Mouse (Mus musculus): ENCODE data around the gene Ablim2. TPM values are rescaled to one million over a fixed set of nuclear protein-coding genes. Genes with fewer than 3 reads are reported as not detected.
A peak's percentile ranks its signal among the peaks of the same experiment; 100 is the strongest.

Ablim2 gene
- polyA plus RNA-seq, 2 experiments, result 0.16 TPM; not detected in 1

DNA sequence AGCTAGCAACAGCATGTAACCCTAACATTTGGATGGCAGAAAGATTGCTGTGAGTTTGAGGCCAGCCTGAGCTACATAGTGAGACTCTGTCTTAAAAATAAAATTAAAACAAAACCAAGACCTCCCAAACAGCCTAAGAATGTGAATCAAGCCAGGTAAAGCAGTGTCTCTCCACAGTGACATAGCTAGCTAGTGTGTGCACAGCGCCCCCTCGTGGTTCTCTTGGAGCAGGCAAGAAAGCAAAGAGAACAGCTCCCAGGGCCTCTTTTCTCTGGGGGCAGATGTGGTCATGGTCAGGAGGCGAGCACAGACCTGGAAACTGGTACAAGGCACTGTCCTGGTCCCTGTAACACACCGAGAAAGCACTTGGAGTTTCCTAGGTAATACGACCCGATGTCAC lies 100.4 kb downstream of the Ablim2 start:
- Histone ChIP-seq H3K4me3 (ENCODE audit: insufficient read depth in 1 of 2, low read depth in 2 of 2, low read length in 2 of 2) (no peak overlapping the region), H3K36me3 (replicated peaks; ENCODE audit: control insufficient read depth, insufficient read depth, low read depth) (no peaks in the 10 kb centered on the region), H3K4me1 (replicated peaks; ENCODE audit: control insufficient read depth in 2 of 2, insufficient read depth in 2 of 2, low read length in 1 of 2) (no peaks in the 10 kb centered on the region), H3K27ac (no peak overlapping the region), H3K9me3 (ENCODE audit: control insufficient read depth, low read length) (no peaks in the 10 kb centered on the region), H3K27me3 (ENCODE audit: control insufficient read depth, insufficient read depth, low read length) (no peaks in the 10 kb centered on the region), H3K4me2 (ENCODE audit: low read depth) (no peak overlapping the region), H3K9ac (replicated peaks) (no peak overlapping the region)
- DNase-seq (ENCODE audit: low read depth in 3 of 3, low spot score in 3 of 3) (peak in 2 of 3 experiments; percentile 23 to 24), ATAC-seq (ENCODE audit: insufficient read depth) (no peak)
- 18% methylated on average over 6 of the region's 6 CpGs for WGBS (ENCODE audit: insufficient replicate concordance)
- TF ChIP-seq EP300 (IDR thresholded peaks at IDR 0.05; ENCODE audit: low read depth) (no peak), CTCF (IDR thresholded peaks at IDR 0.05; ENCODE audit: low read depth) (peak; percentile 85)

DNA sequence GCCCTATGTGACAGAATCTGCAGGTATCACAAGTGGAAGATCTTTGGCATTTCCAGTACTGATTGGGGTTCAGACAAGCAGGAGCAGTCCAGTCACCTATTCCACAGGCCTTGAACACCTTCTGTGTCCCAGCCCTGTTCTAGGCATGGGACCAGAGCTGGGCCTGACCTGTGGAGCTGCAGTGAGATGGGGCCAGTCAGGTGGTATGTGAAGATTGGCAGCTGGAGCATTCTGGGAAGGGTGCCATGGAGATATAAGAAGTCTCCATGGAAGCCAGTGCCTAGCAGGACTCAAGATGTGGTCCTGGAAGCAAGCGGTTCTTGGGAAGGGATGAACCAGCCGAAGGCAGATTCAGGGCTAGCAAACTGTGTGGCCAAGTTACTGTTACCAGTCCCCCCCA lies 103.8 kb downstream of the Ablim2 start:
- TF ChIP-seq CTCF (IDR thresholded peaks at IDR 0.05; ENCODE audit: low read depth), result no peak
- TF ChIP-seq EP300 (IDR thresholded peaks at IDR 0.05; ENCODE audit: low read depth), result no peak
- H3K36me3 ChIP-seq (replicated peaks; ENCODE audit: control insufficient read depth, insufficient read depth, low read depth), result no peaks in the 10 kb centered on the region
- H3K27me3 ChIP-seq (ENCODE audit: control insufficient read depth, insufficient read depth, low read length), result no peaks in the 10 kb centered on the region
- ATAC-seq (ENCODE audit: insufficient read depth), result no peak
- DNase-seq (ENCODE audit: low read depth in 3 of 3, low spot score in 3 of 3), result no peak
- H3K4me3 ChIP-seq (ENCODE audit: insufficient read depth in 1 of 2, low read depth in 2 of 2, low read length in 2 of 2), result no peak overlapping the region
- 75% methylated on average over 2 of the region's 2 CpGs for WGBS (ENCODE audit: insufficient replicate concordance)
- no peaks in the 10 kb centered on the region for H3K4me1 ChIP-seq (replicated peaks; ENCODE audit: control insufficient read depth in 2 of 2, insufficient read depth in 2 of 2, low read length in 1 of 2)
- no peaks in the 10 kb centered on the region for H3K9me3 ChIP-seq (ENCODE audit: control insufficient read depth, low read length)
- H3K9ac ChIP-seq (replicated peaks), result no peak overlapping the region
- H3K4me2 ChIP-seq (ENCODE audit: low read depth), result no peak overlapping the region
- no peak overlapping the region for H3K27ac ChIP-seq

DNA sequence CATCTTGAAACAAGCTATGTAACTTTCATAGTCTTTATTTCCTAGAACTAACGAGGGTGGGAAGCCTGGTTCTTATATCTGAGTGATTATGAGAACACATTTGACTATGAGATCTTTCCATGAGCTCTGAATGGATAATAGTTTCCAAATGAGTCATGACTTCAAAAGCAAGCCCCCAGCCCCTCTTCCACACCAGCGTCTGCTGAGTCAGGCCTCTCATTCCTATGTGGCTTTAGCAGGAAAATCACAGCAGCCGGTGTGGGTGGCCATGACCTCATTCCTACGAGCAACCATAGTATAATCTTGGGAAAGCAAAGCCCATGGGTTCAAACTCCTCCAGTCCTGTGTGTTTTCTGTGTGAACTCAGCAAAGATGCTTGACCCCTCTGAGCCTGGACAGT lies 112.3 kb downstream of the Ablim2 start:
- Histone ChIP-seq H3K4me2 (ENCODE audit: low read depth) (no peak overlapping the region), H3K4me3 (ENCODE audit: insufficient read depth in 1 of 2, low read depth in 2 of 2, low read length in 2 of 2) (no peak overlapping the region), H3K27ac (no peak overlapping the region), H3K36me3 (replicated peaks; ENCODE audit: control insufficient read depth, insufficient read depth, low read depth) (no peaks in the 10 kb centered on the region), H3K9ac (replicated peaks) (no peak overlapping the region), H3K27me3 (ENCODE audit: control insufficient read depth, insufficient read depth, low read length) (no peaks in the 10 kb centered on the region), H3K4me1 (replicated peaks; ENCODE audit: control insufficient read depth in 2 of 2, insufficient read depth in 2 of 2, low read length in 1 of 2) (no peaks in the 10 kb centered on the region), H3K9me3 (ENCODE audit: control insufficient read depth, low read length) (no peaks in the 10 kb centered on the region)
- ATAC-seq (ENCODE audit: insufficient read depth) (no peak), DNase-seq (ENCODE audit: low read depth in 3 of 3, low spot score in 3 of 3) (no peak)
- TF ChIP-seq EP300 (IDR thresholded peaks at IDR 0.05; ENCODE audit: low read depth), result no peak
- no peak for TF ChIP-seq CTCF (IDR thresholded peaks at IDR 0.05; ENCODE audit: low read depth)
- 51% methylated on average over 4 of the region's 4 CpGs for WGBS (ENCODE audit: insufficient replicate concordance)

DNA sequence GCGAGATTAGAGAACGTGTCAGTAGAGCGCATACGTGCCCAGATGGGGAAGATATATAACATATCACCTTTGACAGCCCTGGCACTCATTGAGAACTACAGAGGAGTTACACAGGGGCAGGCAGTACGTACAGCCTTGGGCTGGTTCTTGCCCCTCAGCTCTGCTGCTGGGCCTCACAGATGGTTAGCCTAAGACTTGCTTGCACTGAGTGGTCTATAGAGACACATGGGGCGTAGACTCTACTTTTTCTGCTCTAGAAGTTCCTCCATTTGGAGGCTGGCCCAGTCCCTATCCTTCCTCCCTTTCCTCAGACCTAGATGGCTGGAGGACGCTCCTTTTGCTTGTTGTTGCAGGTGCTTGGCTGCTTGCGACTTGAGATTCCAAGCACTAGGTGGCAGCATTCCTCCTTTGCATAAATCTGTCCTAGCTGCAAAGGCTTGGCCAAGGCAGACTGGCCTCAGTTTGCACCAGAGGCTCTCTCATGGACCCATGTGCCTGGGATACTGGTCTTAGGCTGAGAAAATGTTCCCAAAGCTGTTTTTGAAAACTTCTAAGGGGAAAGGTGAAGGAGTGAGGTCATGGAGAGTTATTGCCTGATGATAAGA lies 112.8 kb downstream of the Ablim2 start:
- H3K4me1 ChIP-seq (replicated peaks; ENCODE audit: control insufficient read depth in 2 of 2, insufficient read depth in 2 of 2, low read length in 1 of 2), result no peaks in the 10 kb centered on the region
- no peak for TF ChIP-seq EP300 (IDR thresholded peaks at IDR 0.05; ENCODE audit: low read depth)
- TF ChIP-seq CTCF (IDR thresholded peaks at IDR 0.05; ENCODE audit: low read depth), result peak; percentile 78
- H3K9ac ChIP-seq (replicated peaks), result no peak overlapping the region
- WGBS (ENCODE audit: insufficient replicate concordance), result 47% methylated on average over 8 of the region's 8 CpGs
- no peaks in the 10 kb centered on the region for H3K36me3 ChIP-seq (replicated peaks; ENCODE audit: control insufficient read depth, insufficient read depth, low read depth)
- ATAC-seq (ENCODE audit: insufficient read depth) (no peak), DNase-seq (ENCODE audit: low read depth in 3 of 3, low spot score in 3 of 3) (peak in 1 of 3 experiments; percentile 22)
- no peak overlapping the region for H3K4me2 ChIP-seq (ENCODE audit: low read depth)
- H3K4me3 ChIP-seq (ENCODE audit: insufficient read depth in 1 of 2, low read depth in 2 of 2, low read length in 2 of 2), result no peak overlapping the region
- no peaks in the 10 kb centered on the region for H3K27me3 ChIP-seq (ENCODE audit: control insufficient read depth, insufficient read depth, low read length)
- H3K9me3 ChIP-seq (ENCODE audit: control insufficient read depth, low read length), result no peaks in the 10 kb centered on the region
- H3K27ac ChIP-seq, result no peak overlapping the region

DNA sequence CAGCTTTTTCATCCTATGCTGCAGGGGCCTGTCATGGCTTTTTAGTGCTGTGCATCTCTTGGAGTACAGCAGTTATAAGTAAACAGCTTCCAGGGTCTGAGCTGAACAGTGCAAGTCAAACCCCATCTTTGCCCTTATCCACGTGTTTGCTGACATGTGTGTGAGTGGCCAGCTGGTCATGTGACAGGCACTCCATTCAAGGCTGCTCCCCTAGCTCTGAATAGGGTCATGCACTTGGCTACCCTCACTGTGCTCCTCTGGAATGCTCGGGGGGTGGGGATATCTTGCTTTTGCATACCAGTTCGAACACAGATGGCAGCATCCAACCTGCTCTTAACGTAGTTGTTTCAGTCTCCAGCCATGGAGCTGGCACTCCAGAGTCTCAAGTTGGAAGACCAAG lies 115.7 kb downstream of the Ablim2 start:
- no peaks in the 10 kb centered on the region for H3K9me3 ChIP-seq (ENCODE audit: control insufficient read depth, low read length)
- H3K27ac ChIP-seq, result no peak overlapping the region
- no peak overlapping the region for H3K9ac ChIP-seq (replicated peaks)
- no peaks in the 10 kb centered on the region for H3K27me3 ChIP-seq (ENCODE audit: control insufficient read depth, insufficient read depth, low read length)
- WGBS (ENCODE audit: insufficient replicate concordance), result 45% methylated on average over 4 of the region's 4 CpGs
- no peak for ATAC-seq (ENCODE audit: insufficient read depth)
- TF ChIP-seq CTCF (IDR thresholded peaks at IDR 0.05; ENCODE audit: low read depth) (no peak), EP300 (IDR thresholded peaks at IDR 0.05; ENCODE audit: low read depth) (no peak)
- DNase-seq (ENCODE audit: low read depth in 3 of 3, low spot score in 3 of 3), result no peak
- no peaks in the 10 kb centered on the region for H3K36me3 ChIP-seq (replicated peaks; ENCODE audit: control insufficient read depth, insufficient read depth, low read depth)
- H3K4me3 ChIP-seq (ENCODE audit: insufficient read depth in 1 of 2, low read depth in 2 of 2, low read length in 2 of 2), result no peak overlapping the region
- no peak overlapping the region for H3K4me2 ChIP-seq (ENCODE audit: low read depth)
- H3K4me1 ChIP-seq (replicated peaks; ENCODE audit: control insufficient read depth in 2 of 2, insufficient read depth in 2 of 2, low read length in 1 of 2), result no peaks in the 10 kb centered on the region

Measured in liver, embryonic 14.5 days (tissue).